Mouse (Mus musculus) CH12.LX (cell line): ENCODE measurements around the gene Rmi1. TPM values are rescaled to one million over a fixed set of nuclear protein-coding genes. Genes with fewer than 3 reads are reported as not detected.

ENCODE experiments used
- DNase-seq: peaks from one replicate; pipeline ENCODE4 v3.0.0-alpha.2; 2013; ENCODE audit errors: extremely low read depth
- H3K27ac ChIP-seq: 2 replicates; pipeline ENCODE4 v1.5.1; 2012; ENCODE audit warnings: low read depth, mild to moderate bottlenecking, control low read depth, moderate library complexity; ENCODE audit not compliant: insufficient read depth
- H3K27me3 ChIP-seq: replicated peaks from 2 replicates; pipeline ENCODE3; 2012; ENCODE audit warnings: inconsistent platforms
- H3K36me3 ChIP-seq, 2 experiments: replicated peaks in 1 of 2; 2 replicates each; pipeline versions ENCODE3 to v1.6.1; 2012; ENCODE audit warnings: inconsistent platforms in 1 of 2, low read length in 1 of 2, mild to moderate bottlenecking in 1 of 2, mixed read lengths in 1 of 2, moderate library complexity in 1 of 2; ENCODE audit not compliant: control insufficient read depth in 1 of 2, insufficient read depth in 1 of 2
- H3K4me1 ChIP-seq, 2 experiments: 2 replicates each; pipeline ENCODE4 v1.6.1; 2012; ENCODE audit warnings: inconsistent platforms in 1 of 2, moderate library complexity in 1 of 2; ENCODE audit not compliant: insufficient read depth in 2 of 2, control insufficient read depth in 1 of 2
- H3K4me2 ChIP-seq: 2 replicates; pipeline ENCODE4 v1.6.1; 2012; ENCODE audit warnings: low read depth, mild to moderate bottlenecking, control low read depth; ENCODE audit not compliant: poor library complexity, insufficient read depth, severe bottlenecking
- H3K4me3 ChIP-seq, 3 experiments: fragments of 150-350 bp in 1 of 3; sonication (generic) in 1 of 3; replicated peaks in 1 of 3; 2 replicates each; pipeline versions ENCODE3 to v1.5.1; 2011 to 2012; ENCODE audit warnings: low read depth in 2 of 3, low read length in 2 of 3, mild to moderate bottlenecking in 2 of 3, moderate library complexity in 2 of 3, control low read depth in 1 of 3, improper control_type of control experiment in 1 of 3, inconsistent platforms in 1 of 3, mixed read lengths in 1 of 3; ENCODE audit not compliant: poor library complexity in 1 of 3
- H3K79me2 ChIP-seq: replicated peaks from 2 replicates; pipeline ENCODE4 v1.6.1; 2012; ENCODE audit warnings: mild to moderate bottlenecking, moderate library complexity; ENCODE audit not compliant: control insufficient read depth, poor library complexity, insufficient read depth, severe bottlenecking; ENCODE audit errors: extremely low read depth
- H3K9ac ChIP-seq: 2 replicates; pipeline ENCODE4 v1.6.1; 2012; ENCODE audit warnings: low read depth, mild to moderate bottlenecking, control low read depth, moderate library complexity; ENCODE audit not compliant: insufficient read depth
- H3K9me3 ChIP-seq: replicated peaks from 2 replicates; pipeline ENCODE3; 2012; ENCODE audit warnings: low read length, inconsistent platforms, mixed read lengths
- BHLHE40 ChIP-seq: IDR thresholded peaks from 2 replicates; pipeline ENCODE4 v1.6.1; 2011; ENCODE audit warnings: mild to moderate bottlenecking, low read depth, low read length, improper control_type of control experiment
- CTCF ChIP-seq, 2 experiments: IDR thresholded peaks in 1 of 2; conservative IDR thresholded peaks in 1 of 2; 2 replicates each; pipeline ENCODE4 v1.5.1; 2011 to 2012; ENCODE audit warnings: low read depth in 2 of 2, low read length in 2 of 2, improper control_type of control experiment in 1 of 2, inconsistent platforms in 1 of 2, mild to moderate bottlenecking in 1 of 2, moderate library complexity in 1 of 2
- E2F4 ChIP-seq: IDR thresholded peaks from 2 replicates; pipeline ENCODE4 v1.6.1; 2011; ENCODE audit warnings: low read depth, low read length, improper control_type of control experiment; ENCODE audit not compliant: insufficient replicate concordance
- EP300 ChIP-seq: IDR thresholded peaks from 2 replicates; pipeline ENCODE4 v1.6.1; 2011; ENCODE audit warnings: low read length, improper control_type of control experiment
- GABPA ChIP-seq: IDR thresholded peaks from 2 replicates; pipeline ENCODE4 v1.6.1; 2012; ENCODE audit warnings: low read depth, low read length, improper control_type of control experiment, inconsistent platforms; ENCODE audit not compliant: insufficient replicate concordance
- MAZ ChIP-seq: IDR thresholded peaks from 2 replicates; pipeline ENCODE4 v1.6.1; 2012; ENCODE audit warnings: low read depth, mild to moderate bottlenecking, inconsistent platforms, low read length, improper control_type of control experiment, moderate library complexity
- MXI1 ChIP-seq: IDR thresholded peaks from 2 replicates; pipeline ENCODE4 v1.6.1; 2011; ENCODE audit warnings: mild to moderate bottlenecking, low read depth, low read length, improper control_type of control experiment
- MYC ChIP-seq: IDR thresholded peaks from 2 replicates; pipeline ENCODE4 v1.6.1; 2011; ENCODE audit warnings: low read depth, mild to moderate bottlenecking, improper control_type of control experiment, low read length
- NRF1 ChIP-seq: IDR thresholded peaks from 2 replicates; pipeline ENCODE4 v1.6.1; 2014; ENCODE audit warnings: low read depth, mild to moderate bottlenecking, inconsistent platforms, low read length, improper control_type of control experiment, moderate library complexity
- PAX5 ChIP-seq: IDR thresholded peaks from 2 replicates; pipeline ENCODE4 v1.6.1; 2012; ENCODE audit warnings: low read length, inconsistent platforms, mixed read lengths
- POLR2A ChIP-seq: IDR thresholded peaks from 2 replicates; pipeline ENCODE4 v1.6.1; 2011; ENCODE audit warnings: low read depth, mild to moderate bottlenecking, improper control_type of control experiment, low read length
- POLR2AphosphoS2 ChIP-seq: IDR thresholded peaks from 2 replicates; pipeline ENCODE4 v1.6.1; 2011; ENCODE audit warnings: low read depth, low read length, improper control_type of control experiment
- RAD21 ChIP-seq: IDR thresholded peaks from 2 replicates; pipeline ENCODE4 v1.6.1; 2011; ENCODE audit warnings: low read depth, mild to moderate bottlenecking, low read length, improper control_type of control experiment, moderate library complexity
- SIN3A ChIP-seq: IDR thresholded peaks from 2 replicates; pipeline ENCODE4 v1.6.1; 2012; ENCODE audit warnings: low read length, improper control_type of control experiment, inconsistent platforms
- SMC3 ChIP-seq: IDR thresholded peaks from 2 replicates; pipeline ENCODE4 v1.6.1; 2011; ENCODE audit warnings: low read depth, low read length, improper control_type of control experiment
- TBP ChIP-seq: conservative IDR thresholded peaks from 2 replicates; pipeline ENCODE4 v1.6.1; 2011; ENCODE audit warnings: low read depth, low read length, improper control_type of control experiment
- TCF12 ChIP-seq: IDR thresholded peaks from 2 replicates; pipeline ENCODE4 v1.6.1; 2014; ENCODE audit warnings: low read depth, mild to moderate bottlenecking, inconsistent platforms, low read length, improper control_type of control experiment
- USF1 ChIP-seq: IDR thresholded peaks from 2 replicates; pipeline ENCODE4 v1.6.1; 2014; ENCODE audit warnings: low read depth, mild to moderate bottlenecking, inconsistent platforms, low read length, improper control_type of control experiment
- ZKSCAN1 ChIP-seq: IDR thresholded peaks from 2 replicates; pipeline ENCODE4 v1.6.1; 2012; ENCODE audit warnings: low read depth, inconsistent platforms, low read length, improper control_type of control experiment, borderline replicate concordance
- dilution Hi-C: fragments of 300-500 bp; cut with MboI; formaldehyde crosslinking; loops from 2 replicates; pipeline ENCODE4 v1.14.3; 2020; ENCODE audit warnings: low sequenced_read_pairs; ENCODE audit not compliant: extremely low pct_unique_long_range_greater_than_20kb, extremely low pct_ligation_motif_present
- in situ Hi-C: fragments of 300-500 bp; cut with MboI; formaldehyde crosslinking; loops from 3 replicates; pipeline ENCODE4 v1.14.3; 2019; ENCODE audit warnings: low sequenced_read_pairs, low pct_ligation_motif_present, low pct_unique_long_range_greater_than_20kb, mixed read lengths
- polyA plus RNA-seq: library from polyadenylated mRNA; unstranded; fragments of >175 nt; gene quantifications from 2 replicates; pipeline ENCODE4 v1.2.1, GENCODE M21; 2012; ENCODE audit warnings: low read depth; ENCODE audit not compliant: insufficient read length
- total RNA-seq, 2 experiments: library from RNA; depleted of rRNA; stranded (reverse); fragments of 300-350 nt in 1 of 2; fragments of >200 nt in 1 of 2; gene quantifications; 2 replicates each; pipeline ENCODE4 v1.2.3; 2012 to 2014

Gene Rmi1
- total and polyA plus RNA-seq, 3 experiments = 6.8 to 11.0 (median 8.4) TPM

DNA sequence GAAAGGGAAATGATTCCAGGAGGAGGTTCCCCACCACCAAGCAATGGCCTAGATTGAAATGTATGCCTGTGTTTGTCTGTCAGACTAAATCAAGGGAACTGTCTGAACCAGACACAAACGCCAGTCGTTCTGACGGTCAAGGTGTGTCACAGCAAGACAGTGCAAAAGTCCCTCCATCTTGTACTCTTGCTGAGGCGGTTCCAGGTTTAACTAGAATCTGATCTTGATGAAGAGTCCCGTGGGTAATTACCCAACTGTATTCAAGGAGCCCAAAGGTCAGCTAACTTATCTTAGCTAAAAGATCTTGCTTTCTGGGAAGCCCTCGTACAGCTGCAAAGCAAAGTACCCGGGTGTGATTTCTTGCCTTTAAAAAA is 16.5 kb upstream of the Rmi1 start:
- Histone ChIP-seq H3K36me3 (peaks cover 8 to 41% of the 10 kb centered on the region in 2 experiments), H3K4me3 (no peak overlapping the region), H3K27me3 (no peaks in the 10 kb centered on the region), H3K9me3 (peaks cover 3% of the 10 kb centered on the region), H3K4me2 (no peak overlapping the region), H3K79me2 (no peaks in the 10 kb centered on the region), H3K9ac (no peak overlapping the region), H3K4me1 (no peaks in the 10 kb centered on the region; a peak in 1 of 4 replicates), H3K27ac (no peak overlapping the region)
- TF ChIP-seq USF1 (no peak), E2F4 (no peak), NRF1 (no peak), EP300 (no peak), TBP (no peak), POLR2A (no peak), SIN3A (no peak), CTCF (conservative IDR thresholded peaks at IDR 0.05 in 1 of 2, IDR thresholded peaks at IDR 0.05 in 1 of 2; ENCODE audit: low read depth in 2 of 2, low read length in 2 of 2) (no peak), BHLHE40 (no peak), GABPA (no peak), MXI1 (no peak)
- dilution Hi-C loops = no loop called here
- no peak for DNase-seq
- in situ Hi-C loops = loop anchor here (10.0 to 25.0 kb wide), 3 partner anchors 148 to 231 kb away; partner anchors contain the start of gene Idnk

DNA sequence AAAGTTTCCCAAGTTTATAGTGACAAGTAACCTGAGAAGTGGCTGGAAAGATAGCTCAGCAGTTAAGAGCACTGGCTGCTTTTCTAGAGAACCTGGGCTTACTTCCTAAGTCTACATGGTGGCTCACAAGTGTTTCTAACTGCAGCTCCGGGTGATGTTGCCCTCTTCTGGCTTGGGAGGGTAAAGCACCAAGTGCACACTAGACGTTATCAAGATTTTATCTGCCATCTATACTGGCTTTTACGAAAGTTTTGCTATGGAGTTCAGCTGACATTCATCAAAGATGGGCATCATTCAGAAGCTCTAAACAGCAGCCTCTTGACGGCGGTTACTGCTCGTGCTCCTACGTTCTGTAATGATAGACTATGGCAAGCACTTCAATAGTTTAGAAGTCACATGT is 14.1 kb upstream of the Rmi1 start:
- H3K36me3 ChIP-seq = peaks cover 13 to 43% of the 10 kb centered on the region in 2 experiments
- no peak overlapping the region for H3K4me3 ChIP-seq
- no peaks in the 10 kb centered on the region for H3K9me3 ChIP-seq
- H3K27ac ChIP-seq = no peak overlapping the region
- in situ Hi-C loops = loop anchor here (10.0 to 25.0 kb wide), 3 partner anchors 151 to 233 kb away; partner anchors contain the start of gene Idnk
- no peak overlapping the region for H3K4me2 ChIP-seq
- TF ChIP-seq MYC (0 out of 2 replicates have a peak, but pooled peaks have one; percentile 55), MAZ (no peak), ZKSCAN1 (no peak), POLR2AphosphoS2 (peak; percentile 87), RAD21 (peak; percentile 48), PAX5 (no peak), BHLHE40 (no peak), SMC3 (peak; percentile 73), CTCF (conservative IDR thresholded peaks at IDR 0.05 in 1 of 2, IDR thresholded peaks at IDR 0.05 in 1 of 2; ENCODE audit: low read depth in 2 of 2, low read length in 2 of 2) (peak; percentile 56 to 71), TCF12 (0 out of 2 replicates have a peak, but pooled peaks have one; percentile 19)
- TF ChIP-seq, all 38 proteins: peak for 6
- peak; percentile 73 for DNase-seq
- Histone ChIP-seq H3K27me3 (no peaks in the 10 kb centered on the region), H3K4me1 (no peaks in the 10 kb centered on the region; a peak in 2 of 4 replicates), H3K79me2 (no peaks in the 10 kb centered on the region), H3K9ac (no peak overlapping the region)
- dilution Hi-C loops = no loop called here
